Mouse (Mus musculus) subcutaneous adipose tissue, adult 2 months (tissue): Measurements from ENCODE around the gene Dhrs7. TPM values are rescaled to one million over a fixed set of nuclear protein-coding genes. Genes with fewer than 3 reads are reported as not detected.

Experiments used
- polyA plus RNA-seq: library from polyadenylated mRNA; depleted of rRNA; stranded (reverse); fragments of >200 nt; gene quantifications from 2 replicates; pipeline ENCODE4 v1.2.3, GENCODE M21; 2012; ENCODE audit warnings: low replicate concordance; rRNA removed

The Dhrs7 gene
- polyA plus RNA-seq: 129 and 161 TPM in 2 replicates

GRCm38 (mm10) chr12:72664735-72665337 lies at the start of gene Dhrs7:
Gene Dhrs7, minus strand, starts transcription at chr12:72664909.

GRCm38 (mm10) chr12:72649611-72650330 lies 14.9 kb downstream of the Dhrs7 start, which contains the start of gene Gm4756:
Gene Gm4756, minus strand, starts transcription at chr12:72649661.

Other genes with a start within 250 kb of the Dhrs7 start
- 0.49 and 0.66 TPM in 2 replicates for gene Lrrc9, start 223.0 kb downstream of the Dhrs7 start, polyA plus RNA-seq
- 6.3 and 7.2 TPM in 2 replicates for gene Pcnx4, start 128.5 kb downstream of the Dhrs7 start, polyA plus RNA-seq
- gene Gm4756, start 15.2 kb downstream of the Dhrs7 start, polyA plus RNA-seq: 0.09 and 0.11 TPM in 2 replicates
- 68.6 and 105 TPM in 2 replicates for gene Ppm1a, start 92.5 kb upstream of the Dhrs7 start, polyA plus RNA-seq